Mouse (Mus musculus): Measurements from ENCODE around the gene Pitpnm1. TPM values are rescaled to one million over a fixed set of nuclear protein-coding genes. Genes with fewer than 3 reads are reported as not detected.

Gene Pitpnm1
- polyA plus RNA-seq, 1 experiment from 2014 or later: 22.2 TPM

DNA sequence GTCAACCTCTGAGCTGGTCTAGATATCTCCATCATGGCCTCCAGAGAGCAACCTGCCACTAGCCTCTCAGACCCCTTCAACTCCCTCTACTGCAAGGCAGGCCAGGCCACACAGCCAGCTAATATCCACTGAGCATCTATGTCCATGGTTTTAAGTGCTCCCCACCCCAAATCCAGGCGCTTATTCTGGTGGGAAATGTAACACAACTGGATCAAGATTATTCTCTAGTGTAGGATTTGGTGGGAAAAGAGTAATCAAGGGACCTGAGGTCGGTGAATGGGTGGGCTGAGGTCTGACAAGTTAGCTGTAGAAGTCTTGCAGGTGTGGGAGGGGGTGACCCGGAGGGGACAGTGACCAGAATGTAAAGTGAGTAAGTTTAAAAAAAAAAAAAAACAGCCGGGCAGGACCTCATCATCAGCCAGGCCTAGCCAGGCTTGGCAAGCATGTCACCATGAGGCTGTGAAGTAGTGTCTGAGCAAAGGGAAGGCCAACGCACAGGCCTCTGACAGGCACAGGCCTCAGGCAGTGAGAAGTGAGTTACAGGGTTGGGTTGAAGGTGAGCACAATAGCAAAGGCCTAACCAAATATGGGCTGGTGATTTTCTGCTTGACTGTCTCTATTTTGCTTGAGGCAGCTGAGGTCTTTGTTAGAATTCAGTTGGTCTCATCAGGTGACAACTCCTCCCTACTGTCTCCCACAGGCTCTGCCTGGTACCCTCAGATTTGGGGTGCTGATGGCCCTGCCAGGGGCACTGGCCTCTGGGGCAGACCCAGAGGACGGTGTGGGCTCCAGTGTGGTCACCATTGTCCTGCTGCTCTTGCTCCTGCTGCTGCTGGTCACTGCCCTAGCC is 55.6 kb downstream of the Pitpnm1 start:
- H3K9ac ChIP-seq (replicated peaks; ENCODE audit: low read length): 0 out of 2 replicates have a peak overlapping the region, but pooled peaks have one; percentile 19
- peaks cover 50% of the 10 kb centered on the region for H3K36me3 ChIP-seq (ENCODE audit: insufficient read depth, low read length)
- peak overlapping the region; percentile 58 for H3K27ac ChIP-seq (ENCODE audit: low read length)
- H3K4me2 ChIP-seq (replicated peaks; ENCODE audit: low read depth, low read length): no peak overlapping the region
- no peaks in the 10 kb centered on the region for H3K9me3 ChIP-seq (ENCODE audit: low read length)
- H3K4me1 ChIP-seq (ENCODE audit: insufficient read depth, low read length): peaks cover 11% of the 10 kb centered on the region
- no peak overlapping the region for H3K4me3 ChIP-seq (ENCODE audit: low read length)
- ATAC-seq (ENCODE audit: low FRiP score, low TSS enrichment): peak; percentile 43; the same call in 1 of the 2 replicates
- WGBS: 46% methylated on average over 6 of the region's 6 CpGs
- no peaks in the 10 kb centered on the region for H3K27me3 ChIP-seq (ENCODE audit: insufficient read depth, low read length)

DNA sequence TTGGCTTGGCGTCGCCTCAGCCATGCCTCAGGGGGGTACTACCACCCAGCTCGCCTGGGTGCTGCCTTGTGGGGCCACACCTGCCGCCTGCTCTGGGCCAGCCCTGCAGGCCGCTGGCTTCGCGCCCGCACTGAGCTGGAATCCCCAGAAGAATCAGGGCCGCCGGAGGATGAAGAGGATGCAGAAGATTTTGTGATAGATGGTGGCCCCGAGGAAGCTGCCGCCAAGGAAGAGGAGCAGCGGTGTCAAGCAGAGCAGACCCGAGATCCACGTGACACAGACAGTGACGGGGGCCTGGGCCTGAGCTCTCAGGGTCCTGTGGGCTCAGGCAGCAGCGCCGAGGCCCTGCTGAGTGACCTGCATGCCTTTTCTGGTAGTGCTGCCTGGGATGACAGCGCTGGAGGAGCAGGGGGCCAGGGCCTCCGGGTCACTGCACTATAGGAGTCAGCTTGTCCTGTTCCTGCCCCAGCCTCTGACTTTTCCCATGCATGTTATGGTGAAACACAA is 56.3 kb downstream of the Pitpnm1 start:
- Histone ChIP-seq H3K36me3 (ENCODE audit: insufficient read depth, low read length) (peaks cover 49% of the 10 kb centered on the region), H3K9ac (replicated peaks; ENCODE audit: low read length) (no peak overlapping the region)

DNA sequence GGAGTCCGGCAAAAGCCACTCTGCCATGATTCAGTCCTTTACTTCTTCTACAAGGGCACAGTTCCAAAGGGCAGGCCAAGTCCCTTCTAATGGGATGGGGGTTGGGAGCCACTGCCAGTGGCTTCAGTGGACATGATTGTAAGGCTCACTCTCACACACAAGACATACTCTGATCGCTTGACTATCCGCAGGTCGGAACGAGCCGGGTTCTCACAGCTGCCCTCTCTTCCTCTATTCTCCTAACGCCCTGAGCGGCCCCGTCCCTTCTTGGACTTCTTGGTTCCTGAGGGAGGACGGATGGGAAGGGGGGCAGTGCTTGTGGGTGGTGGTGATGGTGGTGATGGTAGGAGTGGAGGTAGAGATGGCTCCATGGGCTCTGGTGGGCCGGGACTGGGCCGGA is 57.0 kb downstream of the Pitpnm1 start:
- Histone ChIP-seq H3K4me3 (ENCODE audit: low read length) (no peak overlapping the region), H3K9me3 (ENCODE audit: low read length) (no peaks in the 10 kb centered on the region), H3K27me3 (ENCODE audit: insufficient read depth, low read length) (no peaks in the 10 kb centered on the region), H3K4me2 (replicated peaks; ENCODE audit: low read depth, low read length) (no peak overlapping the region), H3K9ac (replicated peaks; ENCODE audit: low read length) (no peak overlapping the region), H3K27ac (ENCODE audit: low read length) (no peak overlapping the region), H3K36me3 (ENCODE audit: insufficient read depth, low read length) (peaks cover 52% of the 10 kb centered on the region), H3K4me1 (ENCODE audit: insufficient read depth, low read length) (peaks cover 9% of the 10 kb centered on the region; the same call in 1 of the 2 replicates)
- no peak for ATAC-seq (ENCODE audit: low FRiP score, low TSS enrichment)
- 93% methylated on average over 12 of the region's 12 CpGs for WGBS

More for the DNA sequence above, 56.3 kb downstream of the Pitpnm1 start:
- Histone ChIP-seq H3K4me1 (ENCODE audit: insufficient read depth, low read length) (peaks cover 9% of the 10 kb centered on the region; the same call in 1 of the 2 replicates), H3K9me3 (ENCODE audit: low read length) (no peaks in the 10 kb centered on the region), H3K4me3 (ENCODE audit: low read length) (no peak overlapping the region), H3K27ac (ENCODE audit: low read length) (peak overlapping the region; percentile 58), H3K4me2 (replicated peaks; ENCODE audit: low read depth, low read length) (no peak overlapping the region), H3K27me3 (ENCODE audit: insufficient read depth, low read length) (no peaks in the 10 kb centered on the region)
- 63% methylated on average over 20 of the region's 20 CpGs for WGBS
- ATAC-seq (ENCODE audit: low FRiP score, low TSS enrichment): 0 out of 2 replicates have a peak, but pooled peaks have one; percentile 5

DNA sequence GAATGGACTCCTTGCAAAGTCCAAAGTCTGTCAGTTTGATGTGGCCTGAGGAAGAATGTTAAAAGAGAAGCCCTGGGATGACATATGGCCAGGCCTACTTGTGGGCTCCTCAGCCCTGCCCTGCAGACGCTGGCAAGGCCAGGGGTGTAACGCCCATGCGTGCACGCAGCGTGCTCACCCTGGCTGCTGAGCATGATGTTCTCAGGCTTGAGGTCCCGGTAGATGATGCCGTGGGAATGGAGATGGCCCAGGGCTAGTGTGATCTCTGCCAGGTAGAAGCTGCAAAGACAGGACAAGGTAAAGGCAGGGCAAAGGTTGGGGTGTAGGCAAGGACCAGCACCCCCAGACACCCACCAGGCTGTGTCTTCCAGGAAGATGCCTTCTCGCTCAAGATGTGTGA is 59.3 kb downstream of the Pitpnm1 start:
- no peak overlapping the region for H3K27ac ChIP-seq (ENCODE audit: low read length)
- no peaks in the 10 kb centered on the region for H3K27me3 ChIP-seq (ENCODE audit: insufficient read depth, low read length)
- no peak overlapping the region for H3K9ac ChIP-seq (replicated peaks; ENCODE audit: low read length)
- no peaks in the 10 kb centered on the region for H3K9me3 ChIP-seq (ENCODE audit: low read length)
- no peak overlapping the region for H3K4me3 ChIP-seq (ENCODE audit: low read length)
- no peak for ATAC-seq (ENCODE audit: low FRiP score, low TSS enrichment)
- H3K4me2 ChIP-seq (replicated peaks; ENCODE audit: low read depth, low read length): no peak overlapping the region
- WGBS: 95% methylated on average over 8 of the region's 8 CpGs
- peaks cover 44% of the 10 kb centered on the region for H3K36me3 ChIP-seq (ENCODE audit: insufficient read depth, low read length)
- H3K4me1 ChIP-seq (ENCODE audit: insufficient read depth, low read length): peaks cover 18% of the 10 kb centered on the region

DNA sequence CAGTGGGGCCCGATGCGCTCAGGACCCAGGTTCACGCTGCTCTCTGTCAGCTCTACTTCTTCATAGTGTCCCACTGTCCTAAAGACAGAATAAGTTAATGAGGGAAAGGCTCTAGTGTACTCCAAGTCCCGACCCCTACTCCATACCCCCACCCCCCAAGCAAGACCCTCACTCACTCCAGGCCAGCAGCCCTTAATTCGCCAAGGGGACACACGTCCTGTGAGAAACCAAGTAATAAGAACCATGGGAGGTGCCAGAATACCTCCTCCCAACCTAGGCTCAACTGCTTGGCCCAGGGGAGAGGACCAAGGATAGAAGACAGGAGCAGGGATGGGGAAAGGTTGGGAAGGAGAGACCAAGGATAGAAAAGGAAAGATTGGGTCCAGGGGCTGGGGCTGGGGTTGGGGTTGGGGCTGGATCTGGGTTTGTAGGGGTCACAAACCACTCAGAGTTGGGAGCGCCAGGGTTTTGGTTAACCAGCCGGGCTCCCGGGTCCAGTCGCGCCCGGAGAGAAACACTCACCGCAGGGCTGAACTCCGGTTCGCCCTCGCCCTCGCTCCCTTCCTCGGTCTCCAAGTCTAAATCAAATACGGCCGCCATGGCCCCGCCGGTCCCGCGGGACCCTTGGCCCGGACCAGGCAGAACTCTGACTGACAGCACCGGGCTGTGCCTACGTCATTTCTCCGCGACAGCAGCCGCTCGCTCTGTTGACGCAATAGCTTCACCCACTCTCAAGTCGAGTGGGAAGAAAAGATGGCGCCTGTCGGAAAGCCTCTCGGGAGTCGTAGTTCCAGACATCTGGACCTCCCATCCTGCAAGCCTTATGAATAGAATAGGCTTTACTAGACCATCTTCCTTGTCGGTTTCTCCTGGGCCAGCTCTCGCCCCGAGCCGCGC is 63.1 kb downstream of the Pitpnm1 start, which contains the start of gene Rps6kb2:
Rps6kb2 (minus strand) TSS at position 709 of the 897 bp plus-strand sequence.
- Histone ChIP-seq H3K27ac (ENCODE audit: low read length) (peak within 1 kb of the TSS; percentile 54; the same call in 1 of the 2 replicates), H3K9ac (replicated peaks; ENCODE audit: low read length) (peak within 1 kb of the TSS; percentile 80), H3K4me1 (ENCODE audit: insufficient read depth, low read length) (peaks cover 10% of the 10 kb centered on the region), H3K9me3 (ENCODE audit: low read length) (no peaks in the 10 kb centered on the region), H3K4me3 (ENCODE audit: low read length) (peak within 1 kb of the TSS; percentile 73), H3K36me3 (ENCODE audit: insufficient read depth, low read length) (peaks cover 28% of the 10 kb centered on the region), H3K4me2 (replicated peaks; ENCODE audit: low read depth, low read length) (peak within 1 kb of the TSS; percentile 92), H3K27me3 (ENCODE audit: insufficient read depth, low read length) (no peaks in the 10 kb centered on the region)
- WGBS: 5% methylated on average over 42 of the region's 42 CpGs
- ATAC-seq (ENCODE audit: low FRiP score, low TSS enrichment): peak; percentile 85

DNA sequence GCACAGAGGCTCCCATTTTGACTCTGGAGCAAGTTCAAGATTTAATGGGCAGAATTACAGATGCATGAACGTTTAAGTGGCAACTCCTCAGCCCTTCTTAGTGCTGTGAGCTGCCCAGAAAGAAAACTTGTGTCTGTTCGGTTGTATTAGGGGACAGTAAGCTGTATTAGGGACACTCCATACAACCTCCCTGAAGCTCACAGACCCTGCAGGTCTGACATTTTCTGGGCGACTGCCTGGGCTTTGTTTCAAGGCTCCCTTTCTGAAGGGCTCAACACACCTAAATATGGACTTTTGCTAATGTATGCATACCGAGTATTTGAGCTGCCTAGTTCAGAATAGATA is 63.7 kb downstream of the Pitpnm1 start:
- Histone ChIP-seq H3K4me2 (replicated peaks; ENCODE audit: low read depth, low read length) (peak overlapping the region; percentile 92), H3K27ac (ENCODE audit: low read length) (peak overlapping the region; percentile 54; the same call in 1 of the 2 replicates), H3K9ac (replicated peaks; ENCODE audit: low read length) (peak overlapping the region; percentile 67), H3K36me3 (ENCODE audit: insufficient read depth, low read length) (peaks cover 22% of the 10 kb centered on the region), H3K4me1 (ENCODE audit: insufficient read depth, low read length) (peaks cover 10% of the 10 kb centered on the region), H3K4me3 (ENCODE audit: low read length) (peak overlapping the region; percentile 73), H3K9me3 (ENCODE audit: low read length) (no peaks in the 10 kb centered on the region), H3K27me3 (ENCODE audit: insufficient read depth, low read length) (no peaks in the 10 kb centered on the region)
- 35% methylated on average over 4 of the region's 4 CpGs for whole genome bisulfite sequencing
- ATAC-seq (ENCODE audit: low FRiP score, low TSS enrichment): 0 out of 2 replicates have a peak, but pooled peaks have one; percentile 21

Other genes starting within 250 kb of the Pitpnm1 start
- gene Chka, start 248.2 kb upstream of the Pitpnm1 start, polyA plus RNA-seq (2015; fragmentation: Nextera tagmentation; extraction: Ambion mirVana): 58.0 and 65.6 TPM in 2 replicates
- gene Tcirg1, start 192.9 kb upstream of the Pitpnm1 start, polyA plus RNA-seq (2015; fragmentation: Nextera tagmentation; extraction: Ambion mirVana): 56.1 and 62.7 TPM in 2 replicates
- gene Ndufs8, start 187.2 kb upstream of the Pitpnm1 start, polyA plus RNA-seq (2015; fragmentation: Nextera tagmentation; extraction: Ambion mirVana): 365 and 401 TPM in 2 replicates
- gene Aldh3b1, start 170.2 kb upstream of the Pitpnm1 start, polyA plus RNA-seq (2015; fragmentation: Nextera tagmentation; extraction: Ambion mirVana): 3.9 and 5.1 TPM in 2 replicates
- 19.4 and 23.1 TPM in 2 replicates for gene Unc93b1, start 164.8 kb upstream of the Pitpnm1 start, polyA plus RNA-seq (2015; fragmentation: Nextera tagmentation; extraction: Ambion mirVana)
- gene Aldh3b3, start 141.4 kb upstream of the Pitpnm1 start, polyA plus RNA-seq (2015; fragmentation: Nextera tagmentation; extraction: Ambion mirVana): not detected in 2 replicates
- gene Aldh3b2, start 127.7 kb upstream of the Pitpnm1 start, polyA plus RNA-seq (2015; fragmentation: Nextera tagmentation; extraction: Ambion mirVana): 3.7 and 5.1 TPM in 2 replicates
- 44.8 and 47.5 TPM in 2 replicates for gene Acy3, start 113.4 kb upstream of the Pitpnm1 start, polyA plus RNA-seq (2015; fragmentation: Nextera tagmentation; extraction: Ambion mirVana)
- 1.5 TPM in 2 replicates for gene Tbx10, start 107.2 kb upstream of the Pitpnm1 start, polyA plus RNA-seq (2015; fragmentation: Nextera tagmentation; extraction: Ambion mirVana)
- 36.2 and 39.8 TPM in 2 replicates for gene Nudt8, start 99.4 kb upstream of the Pitpnm1 start, polyA plus RNA-seq (2015; fragmentation: Nextera tagmentation; extraction: Ambion mirVana)
- 3.9 and 5.2 TPM in 2 replicates for gene Gm49405, start 99.4 kb upstream of the Pitpnm1 start, polyA plus RNA-seq (2015; fragmentation: Nextera tagmentation; extraction: Ambion mirVana)
- 5.3 and 6.1 TPM in 2 replicates for gene Doc2g, start 96.7 kb upstream of the Pitpnm1 start, polyA plus RNA-seq (2015; fragmentation: Nextera tagmentation; extraction: Ambion mirVana)
- gene Ndufv1, start 87.2 kb upstream of the Pitpnm1 start, polyA plus RNA-seq (2015; fragmentation: Nextera tagmentation; extraction: Ambion mirVana): 261 and 285 TPM in 2 replicates
- 526 and 535 TPM in 2 replicates for gene Gstp1, start 62.0 kb upstream of the Pitpnm1 start, polyA plus RNA-seq (2015; fragmentation: Nextera tagmentation; extraction: Ambion mirVana)
- gene Gstp2, start 54.0 kb upstream of the Pitpnm1 start, polyA plus RNA-seq (2015; fragmentation: Nextera tagmentation; extraction: Ambion mirVana): 2.5 and 9.6 TPM in 2 replicates
- 0.36 and 0.49 TPM in 2 replicates for gene Gstp3, start 40.4 kb upstream of the Pitpnm1 start, polyA plus RNA-seq (2015; fragmentation: Nextera tagmentation; extraction: Ambion mirVana)
- gene Cabp2, start 18.4 kb upstream of the Pitpnm1 start, polyA plus RNA-seq (2015; fragmentation: Nextera tagmentation; extraction: Ambion mirVana): 0.21 and 0.96 TPM in 2 replicates
- 135 and 138 TPM in 2 replicates for gene Cdk2ap2, start 2.8 kb upstream of the Pitpnm1 start, polyA plus RNA-seq (2015; fragmentation: Nextera tagmentation; extraction: Ambion mirVana)
- 115 and 120 TPM in 2 replicates for gene Aip, start 25.9 kb downstream of the Pitpnm1 start, polyA plus RNA-seq (2015; fragmentation: Nextera tagmentation; extraction: Ambion mirVana)
- gene Gpr152, start 39.8 kb downstream of the Pitpnm1 start, polyA plus RNA-seq (2015; fragmentation: Nextera tagmentation; extraction: Ambion mirVana): not detected in 2 replicates
- 0.14 and 0.21 TPM in 2 replicates for gene Cabp4, start 44.0 kb downstream of the Pitpnm1 start, polyA plus RNA-seq (2015; fragmentation: Nextera tagmentation; extraction: Ambion mirVana)
- 201 and 218 TPM in 2 replicates for gene Coro1b, start 48.6 kb downstream of the Pitpnm1 start, polyA plus RNA-seq (2015; fragmentation: Nextera tagmentation; extraction: Ambion mirVana)
- gene Ptprcap, start 53.6 kb downstream of the Pitpnm1 start, polyA plus RNA-seq (2015; fragmentation: Nextera tagmentation; extraction: Ambion mirVana): 0.49 and 1.1 TPM in 2 replicates
- gene Rps6kb2, start 63.4 kb downstream of the Pitpnm1 start, polyA plus RNA-seq (2015; fragmentation: Nextera tagmentation; extraction: Ambion mirVana): 62.9 and 63.7 TPM in 2 replicates
- 2.9 and 3.3 TPM in 2 replicates for gene Carns1, start 75.5 kb downstream of the Pitpnm1 start, polyA plus RNA-seq (2015; fragmentation: Nextera tagmentation; extraction: Ambion mirVana)
- 2.5 and 3.1 TPM in 2 replicates for gene Tbc1d10c, start 91.3 kb downstream of the Pitpnm1 start, polyA plus RNA-seq (2015; fragmentation: Nextera tagmentation; extraction: Ambion mirVana)
- gene Ppp1ca, start 92.1 kb downstream of the Pitpnm1 start, polyA plus RNA-seq (2015; fragmentation: Nextera tagmentation; extraction: Ambion mirVana): 1,050 and 1,120 TPM in 2 replicates
- gene Rad9a, start 101.7 kb downstream of the Pitpnm1 start, polyA plus RNA-seq (2015; fragmentation: Nextera tagmentation; extraction: Ambion mirVana): 39.4 and 39.9 TPM in 2 replicates
- gene Clcf1, start 114.2 kb downstream of the Pitpnm1 start, polyA plus RNA-seq (2015; fragmentation: Nextera tagmentation; extraction: Ambion mirVana): 6.8 and 7.5 TPM in 2 replicates
- gene AC109138.7, start 114.4 kb downstream of the Pitpnm1 start, polyA plus RNA-seq (2015; fragmentation: Nextera tagmentation; extraction: Ambion mirVana): not detected in 2 replicates
- 34.2 and 36.3 TPM in 2 replicates for gene Pold4, start 131.9 kb downstream of the Pitpnm1 start, polyA plus RNA-seq (2015; fragmentation: Nextera tagmentation; extraction: Ambion mirVana)
- gene Ssh3, start 169.2 kb downstream of the Pitpnm1 start, polyA plus RNA-seq (2015; fragmentation: Nextera tagmentation; extraction: Ambion mirVana): 22.9 and 24.3 TPM in 2 replicates
- gene Ankrd13d, start 183.1 kb downstream of the Pitpnm1 start, polyA plus RNA-seq (2015; fragmentation: Nextera tagmentation; extraction: Ambion mirVana): 7.4 and 9.0 TPM in 2 replicates
- gene Grk2, start 206.2 kb downstream of the Pitpnm1 start, polyA plus RNA-seq (2015; fragmentation: Nextera tagmentation; extraction: Ambion mirVana): 15.9 and 20.0 TPM in 2 replicates

All from kidney, embryonic 16.5 days (tissue).